Mouse (Mus musculus) testis, adult 2 months (tissue): ENCODE data around the gene Slc4a5. TPM values are rescaled to one million over a fixed set of nuclear protein-coding genes. Genes with fewer than 3 reads are reported as not detected.

Source experiments
- H3K27ac ChIP-seq: fragments of 200-500 bp; 2 replicates; pipeline ENCODE4 v1.5.1; 2012; ENCODE audit warnings: low read depth, low read length; ENCODE audit not compliant: control insufficient read depth, insufficient read depth
- H3K27me3 ChIP-seq: fragments of 200-500 bp; 2 replicates; pipeline ENCODE4 v1.6.1; 2012; ENCODE audit warnings: mild to moderate bottlenecking, low read length, moderate library complexity; ENCODE audit not compliant: control insufficient read depth, insufficient read depth
- H3K36me3 ChIP-seq: fragments of 200-500 bp; 2 replicates; pipeline ENCODE4 v1.6.1; 2012; ENCODE audit warnings: mild to moderate bottlenecking, low read length; ENCODE audit not compliant: control insufficient read depth, insufficient read depth
- H3K4me1 ChIP-seq: fragments of 200-500 bp; 2 replicates; pipeline ENCODE4 v1.6.1; 2012; ENCODE audit warnings: low read length; ENCODE audit not compliant: control insufficient read depth, insufficient read depth
- H3K4me3 ChIP-seq: fragments of 200-500 bp; 2 replicates; pipeline ENCODE4 v1.5.1; 2012; ENCODE audit warnings: low read depth, mild to moderate bottlenecking, low read length, moderate library complexity, mixed read lengths; ENCODE audit not compliant: control insufficient read depth
- CTCF ChIP-seq: fragments of 200-500 bp; IDR thresholded peaks from 2 replicates; pipeline ENCODE4 v1.5.1; 2012; ENCODE audit warnings: low read depth, mild to moderate bottlenecking, inconsistent platforms, low read length, moderate library complexity; ENCODE audit not compliant: control insufficient read depth, insufficient read depth, insufficient replicate concordance
- POLR2A ChIP-seq: fragments of 200-500 bp; IDR thresholded peaks from 2 replicates; pipeline ENCODE4 v1.6.1; 2012; ENCODE audit warnings: low read depth, mild to moderate bottlenecking, inconsistent platforms, low read length, moderate library complexity; ENCODE audit not compliant: control insufficient read depth
- polyA plus RNA-seq: library from polyadenylated mRNA; depleted of rRNA; stranded (reverse); fragments of >200 nt; gene quantifications from 2 replicates; pipeline ENCODE4 v1.2.3, GENCODE M21; 2012

Slc4a5 gene
- polyA plus RNA-seq, 1 experiment = 3.4 TPM

DNA sequence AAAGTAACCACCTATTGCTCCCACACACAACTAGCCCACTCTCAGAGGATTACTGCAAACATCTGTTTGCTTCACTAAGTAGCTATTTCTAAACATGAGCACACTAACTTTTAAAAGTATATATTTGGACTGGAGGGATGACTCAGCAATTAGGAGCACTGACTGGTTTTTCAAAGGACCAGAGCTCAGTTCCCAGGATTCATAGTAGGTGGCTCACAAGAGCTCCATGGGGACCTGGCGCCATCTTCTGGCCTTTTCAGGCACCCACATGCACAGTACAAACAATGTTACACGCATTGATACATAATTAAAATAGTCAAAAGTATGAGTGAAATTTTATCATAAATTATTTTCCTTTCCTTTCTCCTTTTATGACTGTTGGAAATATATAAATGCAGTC lies 59.3 kb downstream of the Slc4a5 start:
- H3K4me1 ChIP-seq = no peaks in the 10 kb centered on the region
- no peaks in the 10 kb centered on the region for H3K36me3 ChIP-seq
- H3K27me3 ChIP-seq = no peaks in the 10 kb centered on the region
- H3K27ac ChIP-seq = no peak overlapping the region
- no peak overlapping the region for H3K4me3 ChIP-seq
- TF ChIP-seq CTCF (peak; percentile 52; the same call in 1 of the 2 replicates), POLR2A (no peak)

GRCm38 (mm10) chr6:83280256-83280955 lies 60.8 kb downstream of the Slc4a5 start:
- Histone ChIP-seq H3K36me3 (no peaks in the 10 kb centered on the region), H3K4me1 (no peaks in the 10 kb centered on the region), H3K27me3 (no peaks in the 10 kb centered on the region), H3K27ac (no peak overlapping the region), H3K4me3 (no peak overlapping the region)
- TF ChIP-seq CTCF (peak; percentile 90; the same call in 1 of the 2 replicates), POLR2A (no peak)

GRCm38 (mm10) chr6:83300447-83301229 lies 81.0 kb downstream of the Slc4a5 start:
- Histone ChIP-seq H3K4me3 (no peak overlapping the region), H3K27ac (peak overlapping the region; percentile 55; the same call in 1 of the 2 replicates), H3K4me1 (peaks cover 6% of the 10 kb centered on the region), H3K27me3 (no peaks in the 10 kb centered on the region), H3K36me3 (no peaks in the 10 kb centered on the region)
- TF ChIP-seq CTCF = no peak
- TF ChIP-seq POLR2A = no peak

GRCm38 (mm10) chr6:83301294-83301693 lies 81.7 kb downstream of the Slc4a5 start:
- TF ChIP-seq CTCF = no peak
- no peak for TF ChIP-seq POLR2A
- peaks cover 6% of the 10 kb centered on the region for H3K4me1 ChIP-seq
- no peaks in the 10 kb centered on the region for H3K36me3 ChIP-seq
- H3K27me3 ChIP-seq = no peaks in the 10 kb centered on the region
- H3K4me3 ChIP-seq = no peak overlapping the region
- peak overlapping the region; percentile 55 for H3K27ac ChIP-seq

DNA sequence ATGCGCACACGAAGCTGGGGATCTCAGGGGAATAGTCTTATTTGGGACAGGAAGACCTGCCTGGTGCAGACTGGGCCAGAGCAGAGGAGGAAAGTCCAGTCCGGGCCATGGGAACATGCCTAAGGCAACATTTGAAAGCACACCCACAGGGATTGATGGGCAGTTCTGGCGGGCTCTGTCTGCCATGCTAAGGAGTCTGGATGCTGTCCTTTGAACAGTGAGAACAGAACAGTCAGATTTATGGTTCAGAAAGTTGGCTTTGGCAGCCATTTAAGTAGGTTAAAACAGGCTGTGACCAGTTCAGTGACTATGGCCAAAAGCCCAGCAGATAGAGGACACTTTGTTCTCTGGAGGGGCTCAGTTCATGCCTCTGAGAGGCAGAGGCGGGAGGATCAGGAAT lies 82.6 kb downstream of the Slc4a5 start:
- TF ChIP-seq CTCF (no peak), POLR2A (no peak)
- peak overlapping the region; percentile 72 for H3K27ac ChIP-seq
- peaks cover 2% of the 10 kb centered on the region; the same call in 1 of the 2 replicates for H3K36me3 ChIP-seq
- no peaks in the 10 kb centered on the region for H3K27me3 ChIP-seq
- H3K4me1 ChIP-seq = peaks cover 6% of the 10 kb centered on the region
- no peak overlapping the region for H3K4me3 ChIP-seq

DNA sequence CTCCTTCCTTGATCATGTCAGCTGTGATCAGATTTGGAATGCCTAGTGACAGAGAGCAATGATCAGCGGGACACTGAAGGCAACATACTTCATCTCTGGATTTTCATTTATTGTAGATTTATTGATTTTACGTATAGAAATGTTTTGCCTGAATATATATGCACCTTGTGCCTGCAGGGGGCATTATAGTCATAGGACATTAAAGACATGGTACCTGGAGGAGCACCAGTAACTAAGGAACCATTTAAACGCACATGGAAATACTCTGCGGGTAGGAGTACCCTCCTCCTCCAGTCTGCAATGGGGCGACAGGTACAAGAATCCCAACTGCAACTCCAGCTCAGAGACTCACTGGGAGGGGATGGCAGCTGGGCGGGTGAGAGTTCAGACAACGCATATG lies 89.4 kb downstream of the Slc4a5 start:
- Histone ChIP-seq H3K36me3 (peaks cover 2% of the 10 kb centered on the region; the same call in 1 of the 2 replicates), H3K4me3 (no peak overlapping the region), H3K27me3 (no peaks in the 10 kb centered on the region), H3K27ac (no peak overlapping the region), H3K4me1 (no peaks in the 10 kb centered on the region)
- no peak for TF ChIP-seq CTCF
- no peak for TF ChIP-seq POLR2A

GRCm38 (mm10) chr6:83311206-83311605 lies 91.6 kb downstream of the Slc4a5 start:
- H3K27me3 ChIP-seq = no peaks in the 10 kb centered on the region
- no peak overlapping the region for H3K4me3 ChIP-seq
- no peak for TF ChIP-seq CTCF
- TF ChIP-seq POLR2A = no peak
- peaks cover 2% of the 10 kb centered on the region for H3K4me1 ChIP-seq
- H3K36me3 ChIP-seq = peaks cover 2% of the 10 kb centered on the region; the same call in 1 of the 2 replicates
- H3K27ac ChIP-seq = no peak overlapping the region
